In genomic region chr10:75316872-75316907, GRCm38 (mm10) we compare ENCODE assay signal across 8 mouse cellular contexts. TPM values are rescaled to one million over a fixed set of nuclear protein-coding genes. Genes with fewer than 3 reads are reported as not detected.
DNase-seq lines count a peak whose midpoint lies in the region; ATAC-seq and TF ChIP-seq lines count a peak whose summit lies in the region.

Gene Adora2a (plus strand): TSS chr10:75316877.

- H3K4me1 ChIP-seq in heart, adult 2 months (ENCODE audit: control insufficient read depth, insufficient read depth, low read length) = peaks cover 18% of the 10 kb centered on the region
- H3K4me1 ChIP-seq in heart, embryonic 15.5 days (replicated peaks) = peaks cover 39% of the 10 kb centered on the region
- peaks cover 30% of the 10 kb centered on the region for H3K4me1 ChIP-seq in liver, embryonic 11.5 days (replicated peaks; ENCODE audit: control insufficient read depth, insufficient read depth, low read length)

- no peak for ATAC-seq in CD4-positive, CD25-positive, alpha-beta regulatory T cell, adult 4 months
- ATAC-seq in heart, embryonic 15.5 days (replicated peaks; ENCODE audit: insufficient number of reproducible peaks, insufficient read depth, low FRiP score, low read depth) = no peak
- ATAC-seq in liver, embryonic 11.5 days (replicated peaks; ENCODE audit: low FRiP score) = no peak

- intact Hi-C loops in heart, adult 2 months (cut with DNase I) = loop anchor here (1.0 to 5.0 kb wide), 4 partner anchors 40 to 171 kb away; no protein-coding TSS in a partner anchor
- intact Hi-C loops in heart, postnatal 25 days (cut with DNase I) = loop anchor here (2.0 to 5.0 kb wide), 4 partner anchors 36 to 171 kb away; no protein-coding TSS in a partner anchor

- no peaks in the 10 kb centered on the region for H3K36me3 ChIP-seq in heart, adult 2 months (ENCODE audit: control insufficient read depth, insufficient read depth, low read length)
- peaks cover 5% of the 10 kb centered on the region; the same call in 1 of the 2 replicates for H3K36me3 ChIP-seq in heart, embryonic 15.5 days
- H3K36me3 ChIP-seq in liver, embryonic 11.5 days (ENCODE audit: control insufficient read depth, insufficient read depth, low read length) = no peaks in the 10 kb centered on the region

- no peaks in the 10 kb centered on the region for H3K9me3 ChIP-seq in heart, embryonic 15.5 days (replicated peaks)
- H3K9me3 ChIP-seq in liver, embryonic 11.5 days (ENCODE audit: control insufficient read depth, low read length) = no peaks in the 10 kb centered on the region

- H3K27me3 ChIP-seq in heart, adult 2 months (ENCODE audit: control insufficient read depth, insufficient read depth, low read length) = no peaks in the 10 kb centered on the region
- H3K27me3 ChIP-seq in heart, embryonic 15.5 days = 0 out of 2 replicates have a peak, but pooled peaks cover 8% of the 10 kb centered on the region
- peaks cover 17% of the 10 kb centered on the region for H3K27me3 ChIP-seq in liver, embryonic 11.5 days (replicated peaks; ENCODE audit: control insufficient read depth, insufficient read depth, low read length)

- no peaks in the 10 kb centered on the region for H3K79me2 ChIP-seq in heart, adult 2 months (replicated peaks; ENCODE audit: control insufficient read depth, insufficient read depth, low read length)

- DNase-seq in heart, adult 2 months = no peak
- no peak for DNase-seq in heart, postnatal 25 days (ENCODE audit: low spot score)
- no peak for DNase-seq in liver, embryonic 11.5 days (ENCODE audit: low spot score)
- DNase-seq in right cerebral cortex, postnatal 36 days (ENCODE audit: low spot score in 2 of 2) = no peak
- no peak for DNase-seq in adipocyte (ENCODE audit: low spot score)
- no peak for DNase-seq in ovary, adult 18-20 months (ENCODE audit: low spot score)

- H3K4me3 ChIP-seq in heart, adult 2 months = peak within 1 kb of the TSS; percentile 91
- H3K4me3 ChIP-seq in heart, embryonic 15.5 days = peak within 1 kb of the TSS; percentile 64
- H3K4me3 ChIP-seq in liver, embryonic 11.5 days (ENCODE audit: low read depth, low read length) = peak within 1 kb of the TSS; percentile 61

- TF ChIP-seq EP300 in heart, adult 2 months (IDR thresholded peaks at IDR 0.05; ENCODE audit: insufficient read depth, low read depth, low read length) = no peak

- TF ChIP-seq CTCF in heart, adult 2 months (IDR thresholded peaks at IDR 0.05) = no peak

- H3K9ac ChIP-seq in heart, adult 2 months (ENCODE audit: low read depth, low read length) = peak within 1 kb of the TSS; percentile 85
- peak within 1 kb of the TSS; percentile 71 for H3K9ac ChIP-seq in heart, embryonic 15.5 days
- H3K9ac ChIP-seq in liver, embryonic 11.5 days (ENCODE audit: low read depth, low read length) = peak within 1 kb of the TSS; percentile 70

- H3K27ac ChIP-seq in heart, adult 2 months = peak within 1 kb of the TSS; percentile 96
- H3K27ac ChIP-seq in heart, embryonic 15.5 days = peak within 1 kb of the TSS; percentile 70
- H3K27ac ChIP-seq in liver, embryonic 11.5 days (ENCODE audit: low read depth, low read length) = no peak within 1 kb of the TSS

- no peak for TF ChIP-seq POLR2A in heart, adult 2 months (IDR thresholded peaks at IDR 0.05; ENCODE audit: insufficient read depth, low read depth, low read length)

- WGBS in heart, adult 2 months = 3% methylated on average over 4 of the region's 4 CpGs
- 0% methylated on average over 3 of the region's 4 CpGs for WGBS in heart, embryonic 15.5 days
- WGBS in liver, embryonic 11.5 days = no CpG with 5 or more reads among the region's 4 CpGs

- peak within 1 kb of the TSS; percentile 89 for H3K4me2 ChIP-seq in heart, embryonic 15.5 days
- peak within 1 kb of the TSS; percentile 90 for H3K4me2 ChIP-seq in liver, embryonic 11.5 days

RNA-seq across cellular contexts. Expression of gene Adora2a, which starts in this region (rescaled TPM):
- 1 to 10 TPM; 7.1 to 7.2 TPM for total RNA-seq in heart, adult 2 months (2021)
- 14.3 and 18.1 TPM in 2 replicates for polyA plus RNA-seq in heart, adult 2 months (2012; rRNA removed)
- total RNA-seq in heart, postnatal 25 days (2021) = 10 to 100 TPM in 1 of 2 experiments, 1 to 10 TPM in 1; 9.6 to 13.8 TPM
- 10 to 100 TPM; 16.1 to 36.3 TPM for polyA plus RNA-seq in CD4-positive, CD25-positive, alpha-beta regulatory T cell, adult 4 months (2017; shearing (Covaris generic))
- polyA plus RNA-seq in heart, embryonic 15.5 days (2015; fragmentation: Nextera tagmentation; extraction: Ambion mirVana) = 5.7 and 6.3 TPM in 2 replicates
- 5.1 and 6.0 TPM in 2 replicates for polyA plus RNA-seq in liver, embryonic 11.5 days (2014; fragmentation: Nextera tagmentation; extraction: Ambion mirVana)
